Mouse (Mus musculus) urinary bladder, adult 18-20 months (tissue): ENCODE measurements around the gene Mmp2.
"Not testable (repeated sequence)": the region's sequence is repeated elsewhere in the genome, so short reads cannot be mapped to it uniquely, and the experiment has no call there.

Experiments used
- DNase-seq, 2 experiments: peaks; one replicate each; pipeline ENCODE4 v3.0.0; 2022; ENCODE audit warnings: low spot score in 2 of 2, mixed read lengths in 2 of 2

Mmp2 gene

GRCm38 (mm10) chr8:92838616-92839015, 11.5 kb downstream of the Mmp2 start:
- no peak for DNase-seq

- DNase-seq: no peak
Observed at GRCm38 (mm10) chr8:92839161-92839560, 12.1 kb downstream of the Mmp2 start.

- no peak for DNase-seq
Observed at GRCm38 (mm10) chr8:92839876-92840275, 12.8 kb downstream of the Mmp2 start.

- no peak for DNase-seq
Observed at GRCm38 (mm10) chr8:92846684-92847083, 19.6 kb downstream of the Mmp2 start.

- no peak for DNase-seq
Observed at GRCm38 (mm10) chr8:92847299-92847698, 20.2 kb downstream of the Mmp2 start.

GRCm38 (mm10) chr8:92849261-92849660, 22.2 kb downstream of the Mmp2 start:
- DNase-seq: no peak

- peak in 1 of 2 experiments; percentile 78 for DNase-seq
Observed at GRCm38 (mm10) chr8:92850239-92850638, 23.1 kb downstream of the Mmp2 start.

- no peak for DNase-seq
Observed at GRCm38 (mm10) chr8:92851381-92851780, 24.3 kb downstream of the Mmp2 start.

GRCm38 (mm10) chr8:92853188-92853983, 26.3 kb downstream of the Mmp2 start:
- no peak for DNase-seq

- no peak for DNase-seq
Observed at GRCm38 (mm10) chr8:92854673-92855072, 27.6 kb downstream of the Mmp2 start.

- DNase-seq: peak; percentile 85 to 91
Observed at GRCm38 (mm10) chr8:92855171-92855894, 28.2 kb downstream of the Mmp2 start, which contains the start of gene Lpcat2. Gene Lpcat2 (plus strand): TSS chr8:92855339.

GRCm38 (mm10) chr8:92856273-92856986, 29.3 kb downstream of the Mmp2 start:
- no peak for DNase-seq

GRCm38 (mm10) chr8:92858475-92859182, 31.5 kb downstream of the Mmp2 start:
- no peak for DNase-seq

GRCm38 (mm10) chr8:92861977-92862376, 34.9 kb downstream of the Mmp2 start:
- no peak for DNase-seq

- no peak for DNase-seq
Observed at GRCm38 (mm10) chr8:92870281-92870680, 43.2 kb downstream of the Mmp2 start.

- no peak for DNase-seq
Observed at GRCm38 (mm10) chr8:92872063-92872759, 45.1 kb downstream of the Mmp2 start.

- no peak for DNase-seq
Observed at GRCm38 (mm10) chr8:92875795-92876194, 48.7 kb downstream of the Mmp2 start.

- no peak for DNase-seq
Observed at GRCm38 (mm10) chr8:92881247-92881646, 54.2 kb downstream of the Mmp2 start.

- DNase-seq: no peak
Observed at GRCm38 (mm10) chr8:92883771-92884170, 56.7 kb downstream of the Mmp2 start.

GRCm38 (mm10) chr8:92892216-92892615, 65.1 kb downstream of the Mmp2 start:
- not testable (repeated sequence) for DNase-seq

GRCm38 (mm10) chr8:92893870-92894269, 66.8 kb downstream of the Mmp2 start:
- DNase-seq: no peak
